Mouse (Mus musculus) megakaryocyte, adult 5-6 weeks (primary cell): Measurements from ENCODE around the gene Pnn. TPM values are rescaled to one million over a fixed set of nuclear protein-coding genes. Genes with fewer than 3 reads are reported as not detected.
A peak's percentile ranks its signal among the peaks of the same experiment; 100 is the strongest.
"Not testable (repeated sequence)": the region's sequence is repeated elsewhere in the genome, so short reads cannot be mapped to it uniquely, and the experiment has no call there.

Source experiments
- ATAC-seq: 2 replicates; pipeline ENCODE4 v1.8.0; 2016; ENCODE audit warnings: mild to moderate bottlenecking, inconsistent platforms; ENCODE audit not compliant: poor library complexity, severe bottlenecking
- total RNA-seq, 2 experiments: library from RNA; stranded (forward) in 1 of 2; stranded (reverse) in 1 of 2; fragments of 153-499, 151-499 nt in 1 of 2; fragments of 221-1000, 200-1000 nt in 1 of 2; gene quantifications; 2 replicates each; pipeline versions ENCODE4 v1.2.3 to v1.2.4; 2015 to 2017

Pnn gene
- 45.4 and 47.7 TPM in 2 replicates for total RNA-seq (2015)
- total RNA-seq (2017) = 67.4 and 83.2 TPM in 2 replicates

GRCm38 (mm10) chr12:59066448-59067077, at the start of gene Pnn:
Gene Pnn (plus strand): TSS chr12:59066884.
- peak; percentile 99 for ATAC-seq

- ATAC-seq = no peak
Measured at GRCm38 (mm10) chr12:59017970-59018369, 48.7 kb upstream of the Pnn start.

- no peak for ATAC-seq
Measured at GRCm38 (mm10) chr12:59019891-59020290, 46.8 kb upstream of the Pnn start.

DNA sequence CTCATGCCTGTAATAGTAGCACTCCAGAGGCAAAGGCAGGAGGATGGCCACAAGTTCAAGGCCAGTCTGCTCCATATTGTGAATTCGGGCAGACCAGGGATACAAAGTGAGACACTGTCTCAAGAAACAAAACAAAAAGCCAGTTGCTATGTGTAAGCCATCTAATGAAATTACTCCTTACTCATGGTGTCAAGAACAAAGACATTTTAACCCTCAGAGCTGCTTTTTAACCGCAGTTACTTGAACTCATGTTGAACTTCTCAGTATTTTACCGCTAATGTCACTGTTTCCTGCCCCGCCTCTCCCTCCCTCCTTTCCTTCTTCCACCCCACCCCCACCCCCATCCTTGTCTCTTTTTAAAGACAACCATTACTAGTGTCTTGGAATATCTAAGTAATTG, 45.4 kb upstream of the Pnn start:
- peak; percentile 72 for ATAC-seq

DNA sequence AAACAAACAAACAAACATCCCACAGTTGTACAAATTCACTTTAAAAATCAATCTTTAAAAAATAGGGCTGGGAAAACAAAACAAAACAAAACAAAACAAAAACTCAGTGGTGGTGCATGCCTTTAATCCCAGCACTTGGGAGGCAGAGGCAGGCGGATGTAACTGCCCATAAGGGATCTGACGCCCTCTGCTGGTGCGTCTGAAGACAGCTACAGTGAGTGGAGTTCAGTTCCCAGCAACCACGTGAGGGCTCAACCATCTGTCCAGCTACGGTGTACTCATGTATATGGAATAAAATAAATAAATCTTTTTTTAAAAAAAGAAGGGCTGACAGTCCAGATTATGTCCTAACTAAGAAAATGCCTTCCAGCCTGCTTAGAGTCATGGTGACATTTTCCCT, 34.6 kb upstream of the Pnn start:
- ATAC-seq = peak; percentile 72

GRCm38 (mm10) chr12:59039162-59039970, 27.3 kb upstream of the Pnn start:
- no peak for ATAC-seq

DNA sequence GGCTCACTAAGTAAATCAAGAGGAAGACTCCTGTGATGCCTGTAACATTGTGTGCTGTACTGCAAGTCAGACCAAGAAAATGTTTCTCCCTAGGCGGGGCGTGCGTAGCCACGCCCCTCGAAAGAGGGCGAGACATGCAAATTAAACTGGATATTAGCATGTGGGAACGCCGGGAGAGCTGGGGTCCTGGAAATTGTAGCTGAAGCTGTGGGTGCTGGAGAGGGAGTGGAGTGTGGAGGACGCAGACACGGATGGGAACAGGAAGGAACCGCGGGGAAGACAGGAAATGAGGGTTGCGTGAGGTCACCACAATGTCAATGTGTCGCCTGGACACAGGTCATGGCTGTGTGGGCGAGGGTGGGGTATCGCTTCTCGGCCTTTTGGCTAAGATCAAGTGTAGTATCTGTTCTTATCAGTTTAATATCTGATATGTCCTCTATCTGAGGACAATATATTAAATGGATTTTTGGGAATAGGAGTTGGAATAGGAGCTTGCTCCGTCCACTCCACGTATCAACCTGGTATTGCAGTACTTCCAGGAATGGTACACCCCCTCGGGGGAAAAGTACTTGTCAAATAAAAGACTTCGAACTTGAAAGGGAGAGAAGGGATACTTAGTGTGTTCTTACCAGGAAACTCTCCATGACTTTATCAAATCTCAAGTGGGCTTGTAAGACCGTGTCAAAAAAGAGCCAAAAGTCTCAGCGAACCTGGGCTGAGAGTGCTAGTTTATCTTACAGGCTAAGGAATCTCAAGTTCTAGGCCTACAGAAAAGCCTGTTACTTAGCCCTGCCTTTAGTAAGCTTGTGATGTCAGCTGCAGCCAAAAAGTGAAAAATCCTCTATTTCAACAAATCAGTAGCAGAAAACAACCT, 26.5 kb upstream of the Pnn start:
- peak; percentile 75 for ATAC-seq

- peak; percentile 25; the same call in 1 of the 2 replicates for ATAC-seq
Measured at GRCm38 (mm10) chr12:59040851-59041250, 25.8 kb upstream of the Pnn start.

DNA sequence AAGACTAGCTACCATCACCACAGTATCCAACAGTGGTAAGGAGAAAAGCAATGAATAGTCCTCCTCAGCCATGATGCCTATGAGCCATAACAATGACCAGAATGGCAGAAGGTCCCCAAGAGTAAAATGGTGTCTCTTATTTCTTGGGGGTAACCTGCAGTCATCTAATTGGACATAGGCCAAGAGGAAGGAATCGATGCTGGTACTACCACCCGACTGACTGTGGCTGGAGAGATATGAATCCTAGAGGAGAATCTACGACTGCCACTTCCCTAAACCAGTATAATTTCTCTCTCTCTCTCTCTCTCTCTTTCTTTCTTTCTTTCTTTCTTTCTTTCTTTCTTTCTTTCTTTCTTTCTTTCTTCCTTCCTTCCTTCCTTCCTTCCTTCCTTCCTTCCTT, 14.2 kb upstream of the Pnn start:
- ATAC-seq = no peak

DNA sequence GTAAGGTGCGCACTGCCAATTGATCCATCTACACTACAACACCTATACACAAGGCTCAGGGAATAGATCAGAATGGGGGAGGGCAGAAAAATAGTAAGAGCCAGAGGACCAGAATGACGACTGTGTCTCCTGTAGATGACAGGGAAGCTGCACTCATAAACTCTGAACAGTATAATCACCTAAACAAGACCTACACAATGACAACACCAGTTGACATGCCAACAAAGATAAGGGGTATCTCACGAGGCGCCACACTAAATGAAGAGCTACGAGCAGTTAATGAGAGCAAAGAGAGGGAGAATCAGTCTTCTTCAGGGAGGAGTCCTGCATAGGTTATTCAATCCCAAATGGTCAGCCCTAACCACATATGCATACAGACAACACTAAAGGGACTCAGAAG, 13.5 kb upstream of the Pnn start:
- no peak for ATAC-seq

- no peak for ATAC-seq
Measured at GRCm38 (mm10) chr12:59053976-59054375, 12.7 kb upstream of the Pnn start.

DNA sequence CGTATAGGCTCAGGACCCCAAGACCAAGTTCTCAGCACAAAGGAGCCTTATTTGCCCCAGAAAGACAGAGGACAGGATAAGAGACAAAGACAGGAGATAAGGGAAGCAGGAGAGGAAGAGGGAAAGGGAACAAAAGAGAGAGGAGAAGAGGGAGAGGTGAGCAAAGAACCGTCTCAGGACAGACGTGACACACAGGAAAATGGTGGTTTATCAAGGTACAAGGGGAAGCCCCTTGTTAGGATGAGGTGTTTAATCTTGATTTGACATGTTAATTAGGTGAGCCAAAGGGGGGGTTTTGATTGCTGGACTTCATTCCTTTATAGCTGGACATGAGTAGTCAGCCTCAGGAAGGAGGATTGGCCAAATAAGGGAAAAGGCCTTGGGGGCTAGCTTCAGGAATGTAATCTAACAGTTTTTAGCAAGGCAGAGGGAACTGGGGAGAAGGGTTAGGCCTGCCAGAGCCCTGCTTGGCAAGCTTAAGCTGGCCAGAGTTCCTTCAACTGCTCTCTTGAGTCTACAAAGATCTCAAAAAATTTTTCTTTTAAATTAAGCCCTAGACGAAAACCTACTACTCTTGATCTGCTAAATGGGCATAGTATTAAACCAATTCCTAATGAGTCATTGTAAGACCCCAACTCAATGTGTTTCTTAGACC, 11.4 kb upstream of the Pnn start:
- ATAC-seq = no peak

GRCm38 (mm10) chr12:59056222-59056621, 10.5 kb upstream of the Pnn start:
- no peak for ATAC-seq

- ATAC-seq = not testable (repeated sequence)
Measured at GRCm38 (mm10) chr12:59058242-59058641, 8.4 kb upstream of the Pnn start.

GRCm38 (mm10) chr12:59060322-59060721, 6.4 kb upstream of the Pnn start:
- ATAC-seq = no peak

GRCm38 (mm10) chr12:59060993-59061595, 5.6 kb upstream of the Pnn start, which contains the start of gene Trappc6b:
Gene Trappc6b (minus strand): TSS chr12:59061472.
- ATAC-seq = peak; percentile 93

- ATAC-seq = no peak
Measured at GRCm38 (mm10) chr12:59064837-59065236, 1.8 kb upstream of the Pnn start.

- ATAC-seq = no peak
Measured at GRCm38 (mm10) chr12:59065776-59066175, 908 bp upstream of the Pnn start.

- ATAC-seq = peak; percentile 1; the same call in 1 of the 2 replicates
Measured at GRCm38 (mm10) chr12:59067095-59067494, 411 bp downstream of the Pnn start.

GRCm38 (mm10) chr12:59068791-59069190, 2.1 kb downstream of the Pnn start:
- no peak for ATAC-seq
